ENCODE assay signal across 8 mouse cellular contexts in the genomic region with DNA sequence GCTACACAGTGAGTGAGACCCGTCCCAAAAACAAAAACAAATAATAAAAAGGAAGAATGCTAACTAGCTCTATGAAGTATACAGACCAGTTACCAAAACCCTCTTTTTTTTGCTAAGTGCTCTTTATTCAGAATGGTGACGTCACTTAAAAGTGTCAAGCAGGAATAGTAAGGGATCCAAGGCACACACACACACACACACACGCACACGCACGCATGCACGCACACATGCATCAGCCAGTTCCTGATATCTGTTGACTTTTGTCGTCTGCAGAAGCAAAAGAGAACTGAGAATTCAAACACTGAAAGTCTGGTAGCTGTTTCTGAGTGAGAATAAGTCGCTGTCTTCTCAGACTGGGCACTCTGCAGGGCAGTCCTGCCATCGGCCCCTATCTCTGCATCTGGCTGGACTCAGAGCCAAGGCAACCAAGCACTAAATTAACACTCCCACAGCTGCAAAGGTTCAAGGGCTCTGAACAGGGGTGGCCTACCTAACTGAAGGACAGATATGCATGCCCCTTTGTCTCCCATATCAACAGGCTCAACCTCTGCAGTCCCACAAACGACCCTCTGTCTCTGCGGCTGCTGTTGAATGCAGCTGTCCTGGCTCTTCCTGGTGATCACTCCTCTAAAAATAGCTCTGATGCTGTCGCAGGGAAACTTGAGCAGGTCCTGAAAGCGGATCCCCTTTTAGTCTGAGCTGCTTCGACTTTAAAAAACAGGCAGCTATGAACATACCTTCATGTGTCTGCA.
DNase-seq lines count a peak whose midpoint lies in the region; ATAC-seq and TF ChIP-seq lines count a peak whose summit lies in the region.

No protein-coding gene starts in this region.

- no peak overlapping the region for H3K4me3 ChIP-seq in kidney, postnatal 0 days (replicated peaks; ENCODE audit: low read depth, low read length)
- H3K4me3 ChIP-seq in midbrain, embryonic 10.5 days, result no peak overlapping the region

- DNase-seq in kidney, postnatal 0 days (ENCODE audit: low spot score), result peak; percentile 84
- DNase-seq in kidney, adult 11 months, result no peak
- DNase-seq in embryo, embryonic 10 days (ENCODE audit: low spot score), result peak; percentile 62
- peak; percentile 38 for DNase-seq in heart, adult 8-10 months (ENCODE audit: low spot score)
- DNase-seq in midbrain, embryonic 10.5 days (ENCODE audit: low spot score), result no peak
- DNase-seq in thymus, postnatal 25 days, result no peak
- no peak for DNase-seq in cerebellum, postnatal 10 days
- DNase-seq in cerebellum, adult 9-11 months, result no peak

- ATAC-seq in kidney, postnatal 0 days (replicated peaks; ENCODE audit: low FRiP score, low read depth), result peak; percentile 55

- TF ChIP-seq CTCF in kidney, postnatal 0 days (IDR thresholded peaks at IDR 0.05; ENCODE audit: low read depth), result no peak

- no peak overlapping the region for H3K4me2 ChIP-seq in kidney, postnatal 0 days (ENCODE audit: low read length)

- 34% methylated on average over 14 of the region's 14 CpGs for WGBS in kidney, postnatal 0 days
- 65% methylated on average over 14 of the region's 14 CpGs for WGBS in midbrain, embryonic 10.5 days

- H3K4me1 ChIP-seq in kidney, postnatal 0 days (replicated peaks; ENCODE audit: insufficient read depth, low read length), result peaks cover 11% of the 10 kb centered on the region
- H3K4me1 ChIP-seq in midbrain, embryonic 10.5 days, result peaks cover 90% of the 10 kb centered on the region

- no peaks in the 10 kb centered on the region for H3K27me3 ChIP-seq in kidney, postnatal 0 days (ENCODE audit: insufficient read depth, low read length)
- no peaks in the 10 kb centered on the region for H3K27me3 ChIP-seq in midbrain, embryonic 10.5 days (ENCODE audit: low read depth, poor library complexity, severe bottlenecking)

- H3K9me3 ChIP-seq in kidney, postnatal 0 days (replicated peaks; ENCODE audit: low read length), result no peaks in the 10 kb centered on the region
- H3K9me3 ChIP-seq in midbrain, embryonic 10.5 days (replicated peaks), result no peaks in the 10 kb centered on the region

- no peak overlapping the region for H3K9ac ChIP-seq in kidney, postnatal 0 days (ENCODE audit: low read depth, low read length)

- H3K27ac ChIP-seq in kidney, postnatal 0 days, result no peak overlapping the region
- peak overlapping the region; percentile 77 for H3K27ac ChIP-seq in midbrain, embryonic 10.5 days (replicated peaks)

- H3K36me3 ChIP-seq in kidney, postnatal 0 days (ENCODE audit: insufficient read depth, low read length), result no peaks in the 10 kb centered on the region
- H3K36me3 ChIP-seq in midbrain, embryonic 10.5 days, result 0 out of 2 replicates have a peak, but pooled peaks cover 8% of the 10 kb centered on the region

Comparison
In these comparisons a context has a peak if more than half of its experiments do, and no peak if none do; other contexts are left out.
1. DNase-seq: peak in kidney, postnatal 0 days (single experiment), embryo, embryonic 10 days (single experiment) and heart, adult 8-10 months (single experiment); none in kidney, adult 11 months (single experiment), midbrain, embryonic 10.5 days (single experiment), thymus, postnatal 25 days (single experiment), cerebellum, postnatal 10 days (0 of 2) and cerebellum, adult 9-11 months (single experiment).